Mouse (Mus musculus) embryonic facial prominence, embryonic 11.5 days (tissue): Measurements from ENCODE around the gene Itga1. TPM values are rescaled to one million over a fixed set of nuclear protein-coding genes. Genes with fewer than 3 reads are reported as not detected.

Experiments
- ATAC-seq: fragments of 200-750 bp; cut with Nextera tagmentation; replicated peaks from 2 replicates; pipeline ENCODE4 v1.8.0; 2017; ENCODE audit warnings: low read depth; ENCODE audit not compliant: insufficient number of reproducible peaks, low FRiP score, low TSS enrichment
- DNase-seq: peaks from one replicate; pipeline ENCODE4 v3.0.0-alpha.2; 2015; ENCODE audit warnings: low spot score
- H3K27ac ChIP-seq: fragments of 300-500 bp; sonication (generic); replicated peaks from 2 replicates; pipeline ENCODE4 v1.5.1; 2014; ENCODE audit warnings: mild to moderate bottlenecking, low read depth, low read length, control low read depth
- H3K27me3 ChIP-seq: fragments of 300-500 bp; sonication (generic); 2 replicates; pipeline ENCODE4 v1.6.1; 2014; ENCODE audit warnings: mild to moderate bottlenecking, low read length, moderate library complexity, mixed read lengths; ENCODE audit not compliant: control insufficient read depth, insufficient read depth
- H3K36me3 ChIP-seq: fragments of 300-500 bp; sonication (generic); replicated peaks from 2 replicates; pipeline ENCODE4 v1.6.1; 2014; ENCODE audit warnings: low read depth, mild to moderate bottlenecking, low read length, moderate library complexity, mixed read lengths; ENCODE audit not compliant: control insufficient read depth, insufficient read depth
- H3K4me1 ChIP-seq: fragments of 300-500 bp; sonication (generic); 2 replicates; pipeline ENCODE4 v1.6.1; 2014; ENCODE audit warnings: low read length, mixed read lengths; ENCODE audit not compliant: control insufficient read depth, insufficient read depth
- H3K4me2 ChIP-seq: fragments of 300-500 bp; sonication (generic); 2 replicates; pipeline ENCODE4 v1.6.1; 2014; ENCODE audit warnings: low read depth, mild to moderate bottlenecking, control low read depth, low read length, moderate library complexity
- H3K4me3 ChIP-seq: fragments of 300-500 bp; sonication (generic); 2 replicates; pipeline ENCODE4 v1.5.1; 2014; ENCODE audit warnings: low read depth, low read length, control low read depth
- H3K9ac ChIP-seq: fragments of 300-500 bp; sonication (generic); replicated peaks from 2 replicates; pipeline ENCODE4 v1.6.1; 2014; ENCODE audit warnings: mild to moderate bottlenecking, control low read depth, low read length
- H3K9me3 ChIP-seq: fragments of 300-500 bp; sonication (generic); replicated peaks from 2 replicates; pipeline ENCODE4 v1.6.1; 2016; ENCODE audit warnings: mild to moderate bottlenecking, low read length, inconsistent platforms, mixed read lengths; ENCODE audit not compliant: control insufficient read depth
- WGBS: fragments of 180-500 bp; shearing (Covaris S2); extraction: QIAGEN DNeasy Blood & Tissue Kit; methylation state at CpG from one replicate; pipeline ENCODE4 v1.1.7; 2014; 5-methylcytosine and 5-hydroxymethylcytosine counted together
- polyA plus RNA-seq: library from polyadenylated mRNA; unstranded; fragments of >200 nt; fragmentation: Nextera tagmentation; extraction: Ambion mirVana; gene quantifications from 2 replicates; pipeline ENCODE4 v1.2.1, GENCODE M21; 2014

Gene Itga1
- polyA plus RNA-seq, 1 experiment from 2014 or later: 2.6 TPM

DNA sequence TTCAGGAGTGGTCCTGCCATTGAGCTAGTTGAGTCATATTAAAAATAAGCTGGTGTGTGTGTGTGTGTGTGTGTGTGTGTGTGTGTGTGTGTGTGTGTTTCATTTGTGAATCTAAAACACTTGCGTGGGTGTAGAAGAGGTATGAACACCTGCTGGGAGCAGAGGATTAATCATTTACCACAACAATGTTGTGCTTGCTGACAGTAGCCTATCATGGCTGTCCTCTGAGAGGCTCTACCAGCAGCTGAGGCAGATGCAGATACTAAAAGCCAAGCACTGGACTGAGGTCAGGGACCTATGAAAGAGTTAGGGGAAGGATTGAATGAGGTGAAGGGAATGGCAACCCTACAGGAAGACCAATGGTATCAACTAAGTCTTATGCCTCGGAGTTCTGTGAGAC lies 68.6 kb downstream of the Itga1 start:
- Histone ChIP-seq H3K9ac (no peak overlapping the region), H3K9me3 (no peaks in the 10 kb centered on the region), H3K27ac (no peak overlapping the region), H3K4me1 (no peaks in the 10 kb centered on the region), H3K36me3 (no peaks in the 10 kb centered on the region), H3K4me2 (no peak overlapping the region), H3K4me3 (no peak overlapping the region), H3K27me3 (no peaks in the 10 kb centered on the region)
- ATAC-seq: no peak
- DNase-seq: no peak
- 89% methylated on average over 2 of the region's 2 CpGs for WGBS

DNA sequence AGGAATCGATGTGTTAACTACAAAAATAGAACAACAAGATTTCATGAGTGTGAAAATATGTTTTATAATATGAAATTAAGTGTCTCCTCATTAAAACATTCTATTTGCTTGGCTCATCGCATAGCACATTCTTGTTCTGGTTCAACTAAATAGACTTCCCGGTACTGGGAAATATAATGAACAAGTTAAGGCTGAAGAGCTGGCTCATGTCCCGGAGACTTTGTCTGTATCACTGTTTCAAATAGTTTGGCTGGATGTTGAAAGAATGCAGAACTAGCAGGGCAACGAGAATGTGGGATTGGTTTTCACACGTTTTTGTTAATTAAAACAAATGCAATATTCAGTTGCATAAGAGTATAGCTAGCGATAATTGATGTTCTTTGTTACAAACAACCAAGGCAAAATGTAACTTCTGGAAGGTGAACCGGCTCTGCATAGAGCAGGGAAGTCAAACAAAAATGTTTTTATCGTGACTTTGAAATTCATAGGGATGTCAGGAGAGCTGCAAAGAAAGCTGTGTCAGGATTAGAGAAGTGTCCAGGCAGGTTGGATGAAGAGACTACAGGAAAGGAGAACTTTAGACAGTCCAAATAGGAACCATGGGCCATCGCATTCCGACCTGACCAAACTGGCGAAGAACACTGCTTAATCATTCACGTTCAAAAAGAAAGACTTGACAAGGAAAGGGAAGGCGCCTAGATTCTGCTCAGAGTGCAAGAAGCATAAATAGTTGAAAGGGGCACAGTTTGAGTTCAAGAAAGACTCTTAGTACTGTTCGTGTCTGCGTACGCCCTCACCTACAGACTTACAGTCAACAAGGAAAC lies 70.4 kb downstream of the Itga1 start:
- Histone ChIP-seq H3K9me3 (no peaks in the 10 kb centered on the region), H3K36me3 (no peaks in the 10 kb centered on the region), H3K27me3 (no peaks in the 10 kb centered on the region), H3K27ac (no peak overlapping the region), H3K4me1 (no peaks in the 10 kb centered on the region), H3K9ac (no peak overlapping the region), H3K4me2 (no peak overlapping the region), H3K4me3 (no peak overlapping the region)
- 89% methylated on average over 17 of the region's 17 CpGs for WGBS
- DNase-seq (no peak), ATAC-seq (no peak)

DNA sequence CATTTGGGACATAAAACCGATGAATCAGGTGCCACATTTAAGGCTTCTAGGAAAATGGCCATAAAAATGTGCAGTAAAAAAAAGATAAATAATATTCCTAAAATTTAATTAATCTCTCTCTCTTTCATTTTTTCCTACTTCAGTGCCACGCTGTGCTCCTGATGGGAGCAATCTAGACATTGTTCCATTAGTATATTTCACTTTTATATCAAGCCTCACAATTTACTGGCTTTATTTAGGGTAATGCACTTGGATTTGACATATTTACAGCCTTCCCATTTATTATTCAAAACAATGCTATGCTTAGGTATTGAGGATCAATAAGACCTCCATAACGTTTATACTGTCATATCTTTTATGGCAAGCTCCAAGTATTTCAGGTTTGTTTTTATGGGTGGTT lies 76.4 kb downstream of the Itga1 start:
- no peaks in the 10 kb centered on the region for H3K27me3 ChIP-seq
- no peaks in the 10 kb centered on the region for H3K4me1 ChIP-seq
- no peaks in the 10 kb centered on the region for H3K9me3 ChIP-seq
- H3K36me3 ChIP-seq: no peaks in the 10 kb centered on the region
- H3K9ac ChIP-seq: no peak overlapping the region
- H3K4me2 ChIP-seq: no peak overlapping the region
- H3K27ac ChIP-seq: no peak overlapping the region
- 90% methylated on average over 3 of the region's 3 CpGs for WGBS
- ATAC-seq (no peak), DNase-seq (no peak)
- no peak overlapping the region for H3K4me3 ChIP-seq

DNA sequence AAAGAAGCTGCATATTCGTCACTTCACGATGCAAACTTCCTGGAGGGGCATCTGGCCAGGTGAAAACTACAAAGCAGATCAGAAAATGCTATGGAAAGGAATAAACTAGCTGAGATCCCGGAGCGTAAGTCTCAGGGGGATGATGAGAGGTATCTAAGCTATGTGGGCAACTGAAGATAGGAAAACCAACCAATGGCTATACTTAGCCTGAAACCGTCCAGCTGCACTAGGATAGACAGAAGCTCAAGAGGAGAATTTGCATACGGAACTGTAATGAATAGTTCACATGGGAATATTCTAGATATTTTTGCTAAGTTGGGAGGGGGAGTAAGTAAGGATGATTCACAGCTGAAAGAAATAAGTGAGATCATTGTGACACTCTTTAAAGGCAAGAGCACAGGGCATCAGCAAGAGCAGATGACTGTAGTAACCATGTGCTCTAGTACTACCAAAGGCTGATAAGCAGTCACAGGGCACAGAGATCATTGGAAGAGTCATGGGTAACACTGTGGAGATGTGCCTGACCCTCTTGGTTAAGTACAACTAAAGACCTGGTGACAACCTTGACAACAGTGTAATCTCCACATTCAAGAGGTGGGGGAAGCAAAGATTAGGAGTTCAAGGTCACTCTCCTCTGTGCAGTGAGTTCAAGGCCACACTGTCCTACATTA lies 79.5 kb downstream of the Itga1 start:
- H3K36me3 ChIP-seq: no peaks in the 10 kb centered on the region
- DNase-seq: no peak
- no peak overlapping the region for H3K27ac ChIP-seq
- WGBS: 89% methylated on average over 6 of the region's 6 CpGs
- H3K4me2 ChIP-seq: no peak overlapping the region
- H3K9ac ChIP-seq: no peak overlapping the region
- no peaks in the 10 kb centered on the region for H3K4me1 ChIP-seq
- no peak for ATAC-seq
- H3K9me3 ChIP-seq: no peaks in the 10 kb centered on the region
- H3K4me3 ChIP-seq: no peak overlapping the region
- H3K27me3 ChIP-seq: no peaks in the 10 kb centered on the region

DNA sequence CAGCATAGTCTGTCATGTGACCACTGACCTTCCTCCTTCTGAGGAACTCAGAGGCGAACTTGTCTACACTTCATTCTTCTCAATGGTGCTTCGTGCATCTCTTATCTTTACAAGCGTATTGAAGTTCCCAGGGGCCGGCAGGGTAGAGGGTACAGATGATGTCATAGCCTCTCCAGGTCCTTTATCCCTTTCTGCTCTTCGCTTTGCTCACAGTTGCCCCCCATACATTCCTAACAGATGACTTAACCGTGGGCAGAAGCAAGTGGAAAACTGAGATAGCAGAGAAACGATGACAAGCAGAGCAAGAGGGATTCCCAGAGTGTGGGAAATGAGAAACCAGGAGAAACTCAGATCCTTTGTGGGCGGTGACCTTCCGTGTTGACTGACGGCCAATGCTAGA lies 80.4 kb downstream of the Itga1 start:
- ATAC-seq (no peak), DNase-seq (no peak)
- 82% methylated on average over 10 of the region's 10 CpGs for WGBS
- no peaks in the 10 kb centered on the region for H3K4me1 ChIP-seq
- H3K27ac ChIP-seq: no peak overlapping the region
- no peaks in the 10 kb centered on the region for H3K27me3 ChIP-seq
- no peak overlapping the region for H3K4me2 ChIP-seq
- no peak overlapping the region for H3K9ac ChIP-seq
- H3K36me3 ChIP-seq: no peaks in the 10 kb centered on the region
- no peak overlapping the region for H3K4me3 ChIP-seq
- no peaks in the 10 kb centered on the region for H3K9me3 ChIP-seq

DNA sequence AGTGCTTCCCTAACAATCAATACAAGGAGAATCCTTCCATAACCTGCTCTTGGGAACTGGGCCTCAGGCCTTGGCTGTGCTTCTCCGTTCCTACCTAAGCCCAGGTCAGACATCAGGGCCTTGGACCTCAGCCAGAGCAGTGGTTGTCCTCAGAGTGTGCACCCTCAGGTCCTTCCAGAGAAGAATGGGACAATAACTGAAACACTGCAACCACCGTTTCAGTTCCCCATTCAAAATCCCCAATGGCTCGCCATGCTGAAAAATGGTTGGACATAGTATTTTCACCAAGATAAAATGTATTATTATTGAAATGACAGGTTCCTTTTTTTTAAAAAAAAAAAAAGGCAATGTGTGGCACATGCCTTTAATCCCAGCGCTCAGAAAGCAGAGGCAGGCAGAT lies 81.0 kb downstream of the Itga1 start:
- H3K4me3 ChIP-seq: no peak overlapping the region
- no peaks in the 10 kb centered on the region for H3K27me3 ChIP-seq
- no peak overlapping the region for H3K27ac ChIP-seq
- no peak for DNase-seq
- H3K4me1 ChIP-seq: no peaks in the 10 kb centered on the region
- H3K9me3 ChIP-seq: no peaks in the 10 kb centered on the region
- 90% methylated on average over 4 of the region's 4 CpGs for WGBS
- no peak overlapping the region for H3K4me2 ChIP-seq
- no peak overlapping the region for H3K9ac ChIP-seq
- no peak for ATAC-seq
- H3K36me3 ChIP-seq: no peaks in the 10 kb centered on the region

DNA sequence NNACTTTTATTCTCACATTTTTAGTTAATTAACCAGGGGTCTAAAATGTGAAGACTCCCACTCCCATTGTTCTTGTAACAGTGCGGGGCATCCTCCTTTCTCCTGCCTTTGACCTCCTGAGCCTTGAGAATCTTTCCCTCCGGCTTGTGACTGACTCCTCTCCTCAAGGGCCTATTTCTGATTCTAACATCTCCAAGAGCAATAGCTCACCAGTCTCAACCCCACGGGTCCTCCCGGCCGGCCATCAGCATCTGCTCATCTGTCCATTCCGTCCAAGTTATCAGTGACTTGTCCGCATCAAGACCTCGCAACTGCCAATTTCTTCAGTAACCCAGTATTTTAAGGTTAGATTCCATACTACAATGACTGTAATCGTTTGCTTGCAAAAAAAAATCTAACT lies 84.2 kb downstream of the Itga1 start:
- Histone ChIP-seq H3K4me3 (no peak overlapping the region), H3K9me3 (no peaks in the 10 kb centered on the region), H3K9ac (no peak overlapping the region), H3K36me3 (no peaks in the 10 kb centered on the region), H3K4me2 (no peak overlapping the region), H3K4me1 (no peaks in the 10 kb centered on the region), H3K27me3 (no peaks in the 10 kb centered on the region), H3K27ac (no peak overlapping the region)
- no peak for DNase-seq
- ATAC-seq: no peak
- WGBS: 94% methylated on average over 9 of the region's 9 CpGs

DNA sequence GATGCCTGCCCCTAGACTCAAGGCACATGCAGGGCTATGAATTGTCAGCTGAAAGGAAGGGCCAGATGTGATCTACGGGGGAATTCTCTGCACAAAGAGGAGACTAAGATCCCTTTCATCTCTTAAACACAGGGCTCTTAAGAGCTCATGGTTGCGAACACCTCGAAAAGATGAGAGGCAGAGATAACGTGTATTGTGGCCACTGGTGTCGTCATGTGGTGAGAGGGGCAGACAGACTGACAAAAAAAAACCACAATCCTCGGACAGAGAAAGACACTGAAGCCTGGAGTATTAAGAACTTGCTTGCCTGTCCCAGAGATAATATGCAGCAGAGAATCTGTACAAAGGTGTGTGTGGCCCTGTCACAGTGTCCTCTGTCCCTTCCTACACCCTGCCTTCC lies 90.2 kb downstream of the Itga1 start:
- DNase-seq (no peak), ATAC-seq (no peak)

More for the DNA sequence above, 90.2 kb downstream of the Itga1 start:
- H3K4me2 ChIP-seq: no peak overlapping the region
- no peaks in the 10 kb centered on the region for H3K9me3 ChIP-seq
- H3K36me3 ChIP-seq: no peaks in the 10 kb centered on the region
- H3K9ac ChIP-seq: no peak overlapping the region
- 62% methylated on average over 6 of the region's 6 CpGs for WGBS
- no peak overlapping the region for H3K27ac ChIP-seq
- H3K27me3 ChIP-seq: no peaks in the 10 kb centered on the region
- no peak overlapping the region for H3K4me3 ChIP-seq
- no peaks in the 10 kb centered on the region for H3K4me1 ChIP-seq
